Mouse (Mus musculus): Measurements from ENCODE around the gene Gm49661.
A peak's percentile ranks its signal among the peaks of the same experiment; 100 is the strongest.

Gm49661 gene

DNA sequence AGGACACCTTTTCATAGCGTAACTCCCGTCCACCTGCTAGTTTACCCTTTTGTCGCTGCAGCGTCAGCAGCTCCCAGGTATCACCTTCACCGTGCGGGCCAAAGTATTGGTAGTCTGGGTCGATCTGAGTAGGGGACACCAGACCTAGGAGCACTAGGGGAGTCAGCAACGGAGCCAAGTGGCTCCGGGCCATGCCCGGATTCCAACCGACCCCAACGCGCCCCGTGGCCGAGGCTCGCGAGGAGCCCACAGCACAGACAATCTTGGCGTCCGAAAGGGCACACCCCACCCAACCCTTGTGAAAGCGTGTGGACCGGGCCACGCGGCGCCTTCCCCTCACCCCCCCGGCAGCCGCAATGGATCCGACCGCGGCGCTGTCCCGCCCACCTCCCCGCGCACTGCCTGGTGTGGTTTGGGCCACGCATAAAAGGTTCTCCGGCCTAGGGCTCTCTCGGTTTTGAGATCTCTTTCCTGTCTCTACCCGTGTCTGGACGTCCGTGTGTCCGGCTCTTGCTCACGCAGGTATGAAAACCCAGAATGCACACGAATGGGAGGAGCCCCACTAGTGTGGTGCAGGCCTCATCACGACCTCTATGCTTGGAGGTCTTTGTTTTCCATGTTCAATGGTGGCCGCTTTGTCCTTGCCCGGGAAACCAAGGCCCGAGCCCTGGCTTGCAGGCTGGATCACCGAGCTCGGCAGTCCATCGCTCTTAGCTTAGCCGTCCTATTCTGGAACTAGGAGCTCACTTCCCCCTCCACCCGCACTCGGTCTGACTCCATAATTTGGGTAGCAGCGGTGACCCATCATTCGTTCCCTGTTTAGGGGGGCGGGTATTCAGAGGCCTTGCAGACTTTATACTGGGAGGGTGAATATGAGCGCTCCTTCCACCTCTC is at the start of gene Gm49661, which contains the start of the genes Prdx2 and Rnaseh2a:
Gene Gm49661, minus strand, starts transcription at position 193 of the 894 bp plus-strand sequence.
Gene Prdx2, plus strand, starts transcription at position 347 of the 894 bp plus-strand sequence.
Gene Rnaseh2a, minus strand, starts transcription at position 527 of the 894 bp plus-strand sequence.
- DNase-seq (ENCODE audit: extremely low read depth, low read depth), result no peak

GRCm38 (mm10) chr8:85017209-85017608 is 48.0 kb upstream of the Gm49661 start:
- no peak for DNase-seq (ENCODE audit: extremely low read depth, low read depth)

- DNase-seq (ENCODE audit: extremely low read depth, low read depth), result no peak
These were observed 47.5 kb upstream of the Gm49661 start for GRCm38 (mm10) chr8:85016724-85017123.

DNA sequence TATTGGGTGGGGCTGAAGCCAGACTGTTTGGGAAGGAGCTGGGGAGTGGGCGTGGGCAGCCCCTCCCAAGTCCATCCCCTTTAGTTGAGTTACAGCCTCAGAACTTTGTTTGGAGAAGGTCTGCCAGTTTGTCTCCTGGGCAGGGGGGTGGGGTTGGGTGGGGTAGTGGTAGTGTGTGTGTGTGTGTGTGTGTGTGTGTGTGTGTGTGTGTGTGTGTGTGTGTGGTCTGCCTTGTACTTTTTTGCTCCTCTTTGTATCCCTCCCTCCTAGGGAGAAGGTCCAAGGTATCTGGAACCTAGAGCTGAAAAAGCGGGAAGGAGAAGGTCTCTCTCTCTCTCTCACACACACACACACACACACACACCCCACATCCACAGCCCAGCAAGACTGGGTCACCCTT is 45.2 kb upstream of the Gm49661 start, which contains the start of gene Best2:
Gene Best2, minus strand, starts transcription at position 101 of the 400 bp plus-strand sequence.
- DNase-seq (ENCODE audit: extremely low read depth, low read depth), result no peak

GRCm38 (mm10) chr8:85013230-85013840 is 44.1 kb upstream of the Gm49661 start:
- no peak for DNase-seq (ENCODE audit: extremely low read depth, low read depth)

- no peak for DNase-seq (ENCODE audit: extremely low read depth, low read depth)
These were observed 42.0 kb upstream of the Gm49661 start for GRCm38 (mm10) chr8:85011242-85011641.

GRCm38 (mm10) chr8:85007686-85008085 is 38.5 kb upstream of the Gm49661 start:
- no peak for DNase-seq (ENCODE audit: extremely low read depth, low read depth)

GRCm38 (mm10) chr8:84997649-84998295 is 28.5 kb upstream of the Gm49661 start:
- DNase-seq (ENCODE audit: extremely low read depth, low read depth), result peak; percentile 89

DNA sequence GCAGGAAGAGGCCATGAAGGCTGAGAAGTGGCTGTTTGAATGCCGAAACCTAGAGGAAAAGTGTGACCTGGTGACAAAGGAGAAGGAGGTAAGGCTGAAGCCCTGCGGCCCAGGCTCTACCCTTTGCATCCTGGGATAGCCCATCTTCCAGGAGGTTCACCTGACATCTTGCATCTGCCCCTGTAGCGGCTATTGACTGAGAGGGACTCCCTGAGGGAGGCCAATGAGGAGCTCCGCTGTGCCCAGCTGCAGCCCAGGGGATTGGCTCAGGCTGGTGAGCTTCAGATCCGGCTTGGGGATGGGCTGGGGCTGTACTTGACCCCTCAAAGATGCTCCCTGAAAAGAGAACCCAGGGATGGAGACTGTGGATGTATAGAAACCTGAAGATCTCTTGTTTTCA is 27.7 kb upstream of the Gm49661 start:
- DNase-seq (ENCODE audit: extremely low read depth, low read depth), result no peak

DNA sequence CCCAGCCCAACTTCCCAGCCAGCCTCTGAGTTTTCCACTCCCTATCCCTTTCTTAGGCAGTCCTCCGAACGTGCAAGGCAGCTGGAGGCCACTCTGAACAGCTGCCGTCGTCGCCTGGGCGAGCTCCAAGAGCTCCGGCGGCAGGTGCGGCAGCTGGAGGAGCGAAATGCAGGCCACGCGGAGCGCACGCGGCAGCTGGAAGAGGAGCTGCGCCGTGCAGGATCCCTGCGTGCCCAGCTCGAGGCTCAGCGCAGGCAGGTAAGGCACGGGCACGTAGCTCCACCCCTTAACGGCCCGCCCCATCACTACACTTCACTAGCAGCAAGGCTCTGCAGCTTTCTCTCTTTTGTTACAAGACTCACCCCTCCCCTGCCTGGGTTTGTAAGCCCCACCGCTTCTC is 26.4 kb upstream of the Gm49661 start:
- no peak for DNase-seq (ENCODE audit: extremely low read depth, low read depth)

- no peak for DNase-seq (ENCODE audit: extremely low read depth, low read depth)
These were observed 25.1 kb upstream of the Gm49661 start for GRCm38 (mm10) chr8:84994375-84994774.

GRCm38 (mm10) chr8:84990836-84991235 is 21.6 kb upstream of the Gm49661 start:
- DNase-seq (ENCODE audit: extremely low read depth, low read depth), result no peak

DNA sequence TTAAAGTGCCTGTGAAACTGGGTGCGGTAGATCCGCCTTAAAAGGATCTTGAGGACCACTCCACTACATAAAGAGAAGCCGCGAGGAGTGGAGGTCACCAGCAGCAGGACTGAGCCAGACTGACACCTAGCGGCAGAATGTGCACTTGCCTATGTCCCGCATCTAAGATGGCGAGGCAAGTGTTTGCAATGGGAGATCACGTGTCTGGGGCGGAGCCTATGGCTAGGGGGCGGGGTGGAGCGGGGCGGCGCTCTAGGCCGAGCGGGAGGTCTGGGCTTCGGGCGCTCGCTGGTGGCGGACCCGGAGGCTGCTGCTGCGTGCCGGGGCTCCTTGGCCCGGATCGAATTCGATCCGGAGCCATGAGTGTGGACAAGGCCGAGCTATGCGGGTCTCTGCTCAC is 21.1 kb upstream of the Gm49661 start, which contains the start of gene Hook2:
Gene Hook2, plus strand, starts transcription at position 255 of the 400 bp plus-strand sequence.
- DNase-seq (ENCODE audit: extremely low read depth, low read depth), result peak; percentile 97

DNA sequence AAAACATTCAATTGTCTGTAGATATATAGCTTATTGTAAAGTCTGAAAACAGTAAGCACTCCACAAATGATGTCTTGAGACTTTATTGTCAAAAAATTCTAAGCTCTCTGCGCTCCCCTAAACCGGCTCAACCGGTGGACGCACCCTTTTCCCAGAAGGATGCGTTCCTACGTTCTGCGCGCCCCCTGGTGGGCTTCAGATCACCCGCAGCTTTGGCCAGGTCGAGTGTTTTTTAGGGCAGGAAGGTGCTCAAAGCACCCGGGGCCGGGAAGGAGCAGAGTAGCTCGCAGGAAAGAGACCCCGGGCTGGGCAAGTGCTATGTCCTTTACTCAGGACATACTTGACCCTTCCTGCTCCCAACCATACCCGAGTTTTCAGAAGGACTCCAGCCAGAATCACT is 20.6 kb upstream of the Gm49661 start:
- no peak for DNase-seq (ENCODE audit: extremely low read depth, low read depth)

DNA sequence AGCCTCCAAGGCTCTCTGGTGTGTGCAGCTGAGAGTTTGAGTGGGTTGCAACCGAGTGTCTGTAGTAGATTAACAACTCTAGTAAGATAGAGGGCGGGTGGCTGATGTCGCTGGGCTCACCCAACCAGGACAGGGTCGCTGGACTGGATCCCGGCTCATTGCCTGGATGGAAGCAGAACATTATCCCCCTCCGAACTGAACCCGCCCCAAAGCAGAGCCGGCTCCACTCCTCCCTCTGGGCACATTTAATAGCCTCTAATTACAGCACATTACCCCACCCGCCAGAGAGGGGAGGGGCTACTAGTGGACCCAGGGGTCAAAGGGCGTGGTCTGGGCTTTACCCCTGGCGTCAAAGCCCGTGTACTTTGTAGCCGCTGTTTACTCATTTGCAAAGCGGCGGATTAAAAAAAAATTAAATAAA is 20.1 kb upstream of the Gm49661 start:
- DNase-seq (ENCODE audit: extremely low read depth, low read depth), result no peak

GRCm38 (mm10) chr8:84987903-84988302 is 18.7 kb upstream of the Gm49661 start:
- no peak for DNase-seq (ENCODE audit: extremely low read depth, low read depth)

DNA sequence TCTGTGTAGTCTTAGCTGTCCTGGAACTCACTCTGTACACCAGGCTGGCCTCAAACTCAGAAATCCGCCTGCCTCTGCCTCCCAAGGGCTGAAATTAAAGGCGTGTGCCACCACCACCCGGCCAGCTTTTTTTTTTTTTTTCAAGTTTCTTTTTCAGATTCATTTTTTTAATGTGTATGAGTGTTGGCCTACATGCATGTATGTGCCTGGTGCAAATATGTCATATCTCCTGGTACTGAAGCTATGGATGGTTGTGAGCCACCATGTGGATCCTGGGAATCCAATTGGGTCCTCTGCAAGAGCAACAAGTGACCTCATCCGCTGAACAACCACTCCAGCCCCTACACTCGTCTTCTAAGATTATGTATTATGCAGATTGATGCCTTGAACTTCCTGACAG is 18.2 kb upstream of the Gm49661 start:
- DNase-seq (ENCODE audit: extremely low read depth, low read depth), result no peak

DNA sequence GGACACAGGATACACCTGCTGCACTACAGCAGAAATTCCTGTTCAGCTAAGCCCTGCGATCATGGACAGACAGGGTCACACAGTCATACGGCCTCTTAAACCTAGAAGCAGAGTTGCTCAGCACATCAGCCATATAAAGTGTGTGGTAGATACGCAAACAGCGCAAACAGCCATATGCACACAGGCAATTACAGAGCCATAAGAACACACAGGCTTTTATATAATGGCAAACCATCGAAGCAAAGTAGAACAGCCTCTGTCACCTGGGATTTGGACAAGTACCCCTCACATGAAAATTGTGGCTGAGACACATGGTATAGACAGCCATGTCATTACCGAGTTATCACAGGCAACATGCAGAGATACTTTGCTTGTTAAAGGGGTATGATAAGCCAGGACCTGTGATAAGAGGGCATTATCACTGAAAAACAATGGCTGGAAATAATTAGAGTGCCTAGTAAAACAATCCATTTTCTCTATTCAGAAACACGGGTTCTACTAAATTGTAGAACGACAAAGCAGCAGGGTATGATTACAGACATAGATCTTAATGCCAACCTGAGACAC is 17.2 kb upstream of the Gm49661 start:
- DNase-seq (ENCODE audit: extremely low read depth, low read depth), result no peak

GRCm38 (mm10) chr8:84985684-84986378 is 16.6 kb upstream of the Gm49661 start:
- DNase-seq (ENCODE audit: extremely low read depth, low read depth), result no peak

DNA sequence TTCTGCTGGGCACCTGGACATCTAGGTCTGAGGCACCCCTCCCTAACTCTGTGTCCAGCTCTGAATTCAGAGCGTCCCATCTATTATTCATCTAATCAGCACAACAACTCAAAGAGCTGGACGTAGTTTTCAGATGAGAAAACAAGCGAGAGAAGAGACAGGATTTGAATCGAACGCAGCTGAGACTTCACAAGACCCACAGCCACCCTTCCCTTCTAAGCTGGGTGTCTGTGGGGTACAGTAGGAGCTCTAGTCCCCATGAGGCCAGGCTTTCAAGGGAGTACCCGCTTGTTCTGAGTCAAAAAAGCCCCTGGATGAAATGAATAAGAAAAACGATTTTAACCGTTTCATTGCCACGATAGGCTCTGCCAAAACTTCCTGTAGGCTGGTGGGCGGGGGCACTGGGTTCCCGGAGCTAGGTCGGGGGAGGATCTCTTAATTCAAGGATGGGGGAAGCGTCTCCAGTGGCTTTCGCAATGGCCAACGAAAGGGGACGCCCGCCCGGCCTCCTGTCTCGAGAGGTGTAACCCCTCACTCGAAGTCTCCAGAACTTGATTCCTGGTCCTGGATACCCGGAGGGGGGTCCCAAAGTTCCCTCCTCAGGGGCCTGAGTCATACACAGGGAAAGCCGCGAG is 15.9 kb upstream of the Gm49661 start:
- no peak for DNase-seq (ENCODE audit: extremely low read depth, low read depth)
